Mouse (Mus musculus) embryonic stem cell, embryonic (primary cell): ENCODE data around the gene Tbc1d10b.

Source experiments
- CTCF ChIA-PET, 4 experiments: fragments of 300-600 bp in 2 of 4; fragments of 350-600 bp in 2 of 4; sonication (Branson Sonifier 250); formaldehyde crosslinking; loops; one replicate each; lab custom pipeline; 2022; ENCODE audit warnings: inconsistent platforms in 2 of 4; lab: Charles Lee
- POLR2A ChIA-PET, 4 experiments: fragments of 300-600 bp in 2 of 4; fragments of 350-600 bp in 2 of 4; sonication (Branson Sonifier 250); formaldehyde crosslinking; loops; one replicate each; lab custom pipeline; 2022; ENCODE audit warnings: antibody characterized with exemption in 4 of 4, inconsistent platforms in 1 of 4; lab: Charles Lee

Tbc1d10b gene

DNA sequence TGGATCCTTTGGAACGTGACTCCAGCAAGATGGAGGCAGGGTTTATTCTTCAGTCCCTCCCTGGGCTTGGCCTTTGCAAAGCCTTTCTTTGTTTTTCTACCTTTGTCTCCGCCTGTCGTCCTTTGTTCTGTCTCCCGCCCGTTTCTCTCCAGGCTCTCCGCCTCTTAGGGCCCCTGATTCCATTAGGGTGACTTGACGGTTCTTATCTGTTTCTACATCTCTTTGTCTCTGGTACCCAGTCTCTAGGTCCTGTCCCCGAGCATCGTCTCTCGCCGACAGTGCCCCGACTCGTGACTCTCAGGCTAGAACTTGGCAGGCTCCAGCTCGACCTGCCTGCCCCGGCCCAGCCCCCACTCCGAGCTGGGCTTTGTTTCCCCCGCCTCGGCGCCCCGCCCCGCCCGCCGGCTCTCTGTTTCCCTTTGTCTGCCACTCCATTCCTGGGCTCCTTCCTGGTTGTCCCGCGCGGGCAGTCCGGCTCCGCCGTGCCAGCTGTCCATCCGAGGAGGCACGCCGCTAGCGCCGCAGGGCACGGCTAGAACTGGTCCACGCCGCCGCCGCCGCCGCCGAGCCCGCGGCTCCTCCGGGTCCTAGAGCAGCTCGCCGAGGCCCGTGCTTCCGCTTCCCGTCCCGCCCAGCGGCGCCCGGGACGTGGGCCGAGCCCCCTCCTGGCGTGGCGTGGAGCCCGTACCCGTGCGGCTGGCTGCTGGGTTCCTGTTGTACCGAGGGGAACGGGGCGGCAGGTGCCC, 24.5 kb upstream of the Tbc1d10b start, which contains the start of the genes Zfp553 and Sept1:
TSS of gene Zfp553 (plus strand) at position 440 of the 746 bp plus-strand sequence.
TSS of gene Sept1 (minus strand) at position 509 of the 746 bp plus-strand sequence.
- CTCF ChIA-PET, result interaction anchor here in 3 of 4 experiments (0.6 to 1.5 kb wide), 9 partner anchors 10 to 453 kb away, joined by 3 to 5 read pairs (median 3); partner anchors contain the start of genes Dctpp1 (in 1 of the 3) and Zfp771 (in 1 of the 3)
- POLR2A ChIA-PET, result interaction anchor here (0.6 to 14.7 kb wide), 54 partner anchors 8 to 735 kb away, joined by 3 to 274 read pairs (median 5); partner anchors contain the start of genes Zfp771 (in 3 of the 4), Cd2bp2 (in 2 of the 4), Sephs2 (in 2 of the 4) and Dctpp1 (in 1 of the 4)

DNA sequence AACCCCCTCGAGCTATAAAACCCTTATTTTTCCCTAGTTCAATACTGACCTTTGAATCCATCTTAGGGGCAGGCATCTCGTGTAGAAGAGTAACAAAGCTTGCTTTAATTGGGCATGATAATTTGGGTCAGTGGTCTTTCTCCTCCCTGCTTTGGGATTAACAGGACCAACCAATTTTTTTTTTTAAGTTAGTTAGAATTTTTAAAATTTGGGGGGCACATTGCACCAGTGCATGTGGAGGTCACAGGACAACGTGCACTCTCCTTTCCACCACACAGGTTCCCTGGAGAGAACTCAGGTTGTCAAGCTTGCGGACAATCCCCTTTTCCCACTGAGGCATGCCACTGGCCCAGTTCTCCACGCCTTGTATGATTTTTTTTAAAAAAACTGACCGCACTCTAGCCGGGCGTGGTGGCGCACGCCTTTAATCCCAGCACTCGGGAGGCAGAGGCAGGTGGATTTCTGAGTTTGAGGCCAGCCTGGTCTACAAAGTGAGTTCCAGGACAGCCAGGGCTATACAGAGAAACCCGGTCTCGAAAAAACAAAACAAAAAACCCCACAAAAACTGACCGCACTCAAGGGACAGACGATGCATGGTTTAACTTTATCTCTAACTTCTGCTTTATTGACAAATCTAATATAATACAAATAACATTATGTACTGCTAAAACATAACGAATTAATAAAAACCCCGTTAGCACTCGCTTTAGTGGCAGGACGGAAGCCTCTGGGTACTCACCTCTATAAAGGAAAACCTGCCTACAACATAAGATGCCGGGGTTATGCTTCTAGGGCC, 23.8 kb upstream of the Tbc1d10b start:
- ChIA-PET POLR2A (interaction anchor here (0.6 to 14.7 kb wide), 55 partner anchors 8 to 1792 kb away, joined by 3 to 274 read pairs (median 5); partner anchors contain the start of genes Zfp771 (in 3 of the 4), Cd2bp2 (in 2 of the 4), Sephs2 (in 2 of the 4) and Dctpp1 (in 1 of the 4)), CTCF (interaction anchor here (0.6 to 1.5 kb wide), 9 partner anchors 11 to 452 kb away, joined by 3 to 5 read pairs (median 4); partner anchors contain the start of gene Dctpp1 (in 1 of the 4))

DNA sequence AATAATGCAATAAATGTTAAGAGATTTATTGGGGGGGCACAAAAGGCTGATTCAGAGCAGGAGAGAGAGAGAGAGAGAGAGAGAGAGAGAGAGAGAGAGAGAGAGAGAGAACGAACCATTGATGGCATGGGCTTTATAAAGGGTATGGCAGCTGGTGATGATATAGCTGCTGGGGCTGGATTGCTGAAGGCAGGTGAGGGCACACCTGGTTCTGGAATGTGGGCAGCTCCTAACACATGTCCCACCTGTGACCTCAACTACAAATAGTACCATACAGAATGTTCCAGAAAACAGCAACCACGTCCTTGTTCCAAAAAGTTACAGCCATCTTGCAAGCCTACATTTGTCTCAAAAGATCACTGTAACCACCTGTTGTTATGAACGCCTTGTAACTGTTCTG, 23.1 kb upstream of the Tbc1d10b start:
- POLR2A ChIA-PET, result interaction anchor here (0.6 to 14.7 kb wide), 27 partner anchors 7 to 1792 kb away, joined by 3 to 274 read pairs (median 8); partner anchors contain the start of genes Zfp771 (in 2 of the 4), Cd2bp2 (in 1 of the 4), Dctpp1 (in 1 of the 4) and Maz (in 1 of the 4)
- CTCF ChIA-PET, result interaction anchor here (0.6 to 2.9 kb wide), 8 partner anchors 14 to 145 kb away, joined by 3 to 17 read pairs (median 4); no protein-coding TSS in a partner anchor

DNA sequence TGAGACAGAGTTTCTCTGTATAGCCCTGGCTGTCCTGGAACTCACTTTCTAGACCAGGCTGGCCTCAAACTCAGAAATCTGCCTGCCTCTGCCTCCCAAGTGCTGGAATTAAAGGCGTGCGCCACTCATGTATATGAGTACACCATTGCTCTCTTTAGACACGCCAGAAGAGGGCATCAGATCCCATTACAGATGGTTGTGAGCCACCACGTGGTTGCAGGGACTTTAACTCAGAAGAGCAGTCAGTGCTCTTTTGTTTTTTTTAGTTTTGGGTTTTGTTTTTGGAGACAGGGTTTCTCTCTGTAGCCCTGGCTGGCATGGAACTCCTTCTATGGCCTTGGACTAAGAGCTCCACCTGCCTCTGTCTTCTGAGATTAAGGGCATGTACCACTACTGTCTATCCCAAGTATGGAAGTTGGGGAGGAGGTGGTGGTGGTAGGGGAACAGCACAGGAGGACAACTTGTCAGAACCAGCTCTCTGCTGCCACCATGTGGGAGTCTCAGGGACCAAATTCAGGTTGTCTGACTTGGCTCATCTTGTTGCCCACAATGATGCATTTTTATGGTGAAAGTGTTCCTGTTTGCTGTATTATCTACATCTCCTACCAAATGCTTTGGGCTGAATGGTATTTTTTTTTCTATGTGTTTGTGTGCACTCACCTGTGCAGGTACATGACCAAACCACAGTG, 20.5 kb upstream of the Tbc1d10b start:
- ChIA-PET POLR2A (interaction anchor here (0.6 to 14.7 kb wide), 27 partner anchors 7 to 45 kb away, joined by 3 to 274 read pairs (median 6); partner anchors contain the start of genes Zfp771 (in 3 of the 4), Cd2bp2 (in 1 of the 4), Dctpp1 (in 1 of the 4) and Sephs2 (in 1 of the 4)), CTCF (interaction anchor here (0.5 to 3.4 kb wide), 16 partner anchors 8 to 428 kb away, joined by 3 to 31 read pairs (median 4); partner anchors contain the start of gene Dctpp1 (in 1 of the 4))

DNA sequence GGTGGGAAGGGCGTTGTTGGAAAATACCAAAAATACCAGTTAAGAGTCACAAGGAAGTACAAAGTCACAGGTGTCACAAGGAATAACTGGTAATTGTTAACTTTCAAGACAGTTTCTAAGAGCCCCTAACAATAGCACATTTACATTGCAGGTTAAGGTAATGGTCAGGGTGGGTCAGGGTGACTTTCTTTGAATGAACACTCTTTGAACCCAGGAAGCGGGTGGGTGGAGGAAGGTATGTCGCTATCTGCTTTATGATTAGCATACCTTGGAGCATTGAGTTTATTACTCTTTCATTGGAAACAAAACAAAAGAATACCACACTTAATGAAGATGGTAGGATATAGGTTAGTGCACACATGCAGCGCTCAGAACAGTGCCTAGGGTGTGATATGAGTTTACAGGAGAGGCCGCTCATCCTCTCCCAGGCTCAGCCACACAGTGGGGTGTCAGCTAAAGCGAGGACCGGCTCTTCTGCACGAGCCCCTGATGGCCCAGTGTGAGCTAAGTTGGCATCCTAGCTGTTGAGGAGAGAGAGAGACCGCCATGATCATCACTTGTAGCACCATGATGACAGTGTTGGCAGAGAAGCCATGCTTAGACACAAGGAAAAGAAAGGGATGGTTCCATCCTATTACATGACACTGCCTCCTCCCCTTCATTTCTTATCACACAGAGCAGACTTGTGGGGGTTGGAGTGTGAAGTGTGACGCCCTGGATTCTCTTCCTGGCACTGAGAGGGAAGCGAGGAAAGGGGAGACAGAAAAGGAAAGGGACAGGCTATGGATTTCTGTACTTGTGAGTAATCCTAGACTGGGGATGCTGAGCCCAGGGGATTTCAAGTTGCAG, 17.1 kb upstream of the Tbc1d10b start:
- CTCF ChIA-PET, result interaction anchor here in 2 of 4 experiments (0.6 to 3.4 kb wide), 4 partner anchors 10 to 529 kb away, joined by 3 to 17 read pairs (median 4); no protein-coding TSS in a partner anchor
- POLR2A ChIA-PET, result interaction anchor here (0.9 to 14.7 kb wide), 29 partner anchors 4 to 426 kb away, joined by 3 to 274 read pairs (median 5); partner anchors contain the start of genes Zfp771 (in 3 of the 4), Sept1 (in 2 of the 4), Zfp553 (in 2 of the 4) and Cd2bp2 (in 1 of the 4)

DNA sequence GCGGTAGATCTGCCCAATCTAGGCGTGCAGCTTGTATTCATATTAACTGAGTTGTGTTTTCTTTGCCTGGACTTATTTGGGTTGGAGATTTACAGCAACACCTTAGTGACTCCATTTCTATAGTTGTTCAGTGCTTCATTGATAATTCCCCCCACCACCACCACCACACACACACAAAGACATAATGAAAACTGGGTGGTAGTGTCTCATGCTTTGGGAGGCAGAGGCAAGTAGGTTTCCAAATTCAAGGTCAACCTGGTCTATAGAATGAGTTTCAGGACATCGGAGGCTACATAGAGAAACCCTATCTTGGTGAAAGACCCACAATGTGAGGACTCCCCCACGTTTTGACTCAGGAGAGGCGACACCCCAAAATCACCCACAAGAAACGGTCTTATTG, 16.3 kb upstream of the Tbc1d10b start:
- ChIA-PET POLR2A (interaction anchor here (0.6 to 10.6 kb wide), 23 partner anchors 8 to 546 kb away, joined by 3 to 274 read pairs (median 6); partner anchors contain the start of genes Sept1 (in 3 of the 4), Zfp553 (in 3 of the 4), Zfp771 (in 2 of the 4) and Cd2bp2 (in 1 of the 4)), CTCF (interaction anchor here in 2 of 4 experiments (0.6 to 3.4 kb wide), 3 partner anchors 10 to 37 kb away, joined by 3 to 17 read pairs (median 3); no protein-coding TSS in a partner anchor)

DNA sequence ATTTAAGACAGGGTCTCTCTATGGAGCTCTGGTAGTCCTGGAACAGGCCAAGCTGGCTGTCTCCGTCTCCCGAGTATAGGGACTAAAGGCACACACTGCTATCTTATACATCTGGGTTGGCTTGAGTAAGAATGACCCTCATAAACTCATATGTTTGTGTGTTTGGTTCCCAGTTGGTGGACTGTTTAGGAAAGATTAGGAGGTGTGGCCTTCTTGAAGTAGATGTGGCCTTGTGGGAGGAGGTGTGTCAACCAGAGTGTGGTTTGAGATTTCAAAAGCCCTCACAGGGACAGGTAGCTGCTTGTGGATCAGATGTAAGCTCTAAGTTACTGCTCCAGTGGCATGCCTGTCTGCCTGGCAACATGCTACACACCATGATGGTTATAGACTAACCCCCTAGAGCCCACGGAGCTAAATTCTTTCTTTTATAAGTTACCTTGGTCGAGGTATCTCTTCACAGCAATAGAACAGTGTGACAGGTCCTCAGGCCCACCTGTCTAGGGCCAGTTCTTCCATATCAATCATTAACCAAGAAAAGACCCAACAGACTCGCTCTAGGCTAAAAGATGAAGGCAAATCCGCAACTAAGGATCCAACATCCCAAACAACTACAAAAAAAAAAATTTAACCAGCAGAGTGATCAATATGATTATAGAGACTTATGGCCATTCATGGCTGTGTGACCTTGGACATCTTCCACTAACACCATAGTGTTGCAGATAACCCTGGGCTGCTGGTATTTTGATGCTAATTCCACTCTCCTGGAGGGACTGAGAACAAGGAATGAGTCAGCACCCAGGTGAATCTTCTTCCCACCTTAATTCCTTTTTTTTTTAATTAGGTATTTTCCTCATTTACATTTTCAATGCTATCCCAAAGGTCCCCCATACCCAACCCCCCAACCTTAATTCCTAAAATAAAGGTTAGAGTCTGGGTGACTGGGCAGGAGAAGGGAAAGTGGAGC, 15.5 kb upstream of the Tbc1d10b start:
- POLR2A ChIA-PET, result interaction anchor here (0.6 to 10.6 kb wide), 33 partner anchors 9 to 545 kb away, joined by 3 to 274 read pairs (median 4); partner anchors contain the start of genes Sept1 (in 3 of the 4), Zfp553 (in 3 of the 4), Cd2bp2 (in 2 of the 4) and Zfp771 (in 2 of the 4)
- CTCF ChIA-PET, result interaction anchor here in 3 of 4 experiments (0.6 to 3.4 kb wide), 6 partner anchors 9 to 275 kb away, joined by 3 to 17 read pairs (median 5); no protein-coding TSS in a partner anchor

DNA sequence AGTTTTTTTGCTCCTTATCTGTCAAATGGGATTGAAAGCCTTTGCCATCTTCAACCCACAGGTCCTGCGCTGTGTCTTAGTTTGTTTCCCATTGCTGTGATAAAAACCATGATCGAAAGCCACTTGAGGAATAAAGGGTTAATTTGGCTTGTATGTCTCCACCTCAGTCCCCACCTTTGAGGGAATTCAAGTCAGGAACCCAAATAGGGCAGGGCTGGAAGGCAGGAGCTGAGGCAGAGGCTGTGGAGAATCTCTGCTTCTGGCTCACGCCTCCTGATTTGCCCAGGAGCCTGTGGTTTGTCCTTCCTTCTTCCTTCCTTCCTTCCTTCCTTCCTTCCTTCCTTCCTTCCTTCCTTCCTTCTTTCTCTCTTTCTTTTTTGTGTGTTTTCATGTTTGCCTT, 14.8 kb upstream of the Tbc1d10b start:
- ChIA-PET CTCF (interaction anchor here in 2 of 4 experiments (0.7 to 3.4 kb wide), 4 partner anchors 8 to 276 kb away, joined by 4 to 17 read pairs (median 8); no protein-coding TSS in a partner anchor), POLR2A (interaction anchor here (0.6 to 10.6 kb wide), 26 partner anchors 8 to 499 kb away, joined by 3 to 274 read pairs (median 6); partner anchors contain the start of genes Sept1 (in 3 of the 4), Zfp553 (in 3 of the 4), Cd2bp2 (in 2 of the 4) and Mvp (in 1 of the 4))

DNA sequence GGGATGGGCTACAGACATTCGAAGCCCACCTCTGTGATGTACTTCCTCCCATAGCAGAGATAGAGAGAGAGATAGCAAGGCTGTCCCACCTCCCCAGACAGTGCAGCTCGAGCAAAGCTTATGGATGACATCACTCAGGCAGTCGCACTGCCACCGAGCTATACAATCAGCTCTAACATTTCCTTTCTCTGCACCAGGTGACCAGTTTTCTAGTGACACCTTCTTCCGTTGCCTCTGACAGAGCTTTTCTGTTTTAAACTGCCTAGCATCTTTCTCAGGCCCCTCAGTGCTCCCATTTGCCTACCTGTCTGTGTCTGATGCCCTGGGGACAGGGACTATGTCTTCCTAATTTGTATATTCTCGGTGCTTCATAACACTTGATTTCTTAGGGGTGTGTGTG, 12.2 kb upstream of the Tbc1d10b start:
- ChIA-PET CTCF (interaction anchor here in 2 of 4 experiments (1.1 to 4.0 kb wide), 3 partner anchors 8 to 39 kb away, joined by 4 to 31 read pairs (median 4); no protein-coding TSS in a partner anchor), POLR2A (interaction anchor here (0.6 to 10.6 kb wide), 18 partner anchors 9 to 835 kb away, joined by 3 to 274 read pairs (median 4); partner anchors contain the start of genes Sept1 (in 2 of the 4), Zfp553 (in 2 of the 4), Cd2bp2 (in 1 of the 4) and Zfp771 (in 1 of the 4))

DNA sequence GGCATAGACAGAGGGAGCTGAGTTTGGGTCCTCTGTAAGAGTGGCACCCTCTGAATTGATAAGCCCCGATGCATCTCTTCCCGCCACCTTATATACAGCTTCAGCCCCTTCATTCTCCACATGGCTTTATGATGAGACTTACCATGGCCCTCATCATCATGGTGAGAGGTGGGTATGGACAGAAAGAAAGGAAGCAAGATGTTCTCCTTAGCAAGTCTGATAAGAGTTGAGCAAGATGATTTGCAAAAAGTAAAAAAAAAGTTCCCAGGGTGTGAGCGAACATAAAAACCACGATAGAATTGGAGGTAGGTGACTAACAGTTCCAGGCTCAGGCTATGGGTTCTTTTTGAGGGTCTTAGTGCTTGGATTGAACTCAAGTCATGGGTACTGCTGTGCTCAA, 10.4 kb upstream of the Tbc1d10b start:
- CTCF ChIA-PET, result interaction anchor here in 3 of 4 experiments (0.6 to 4.0 kb wide), 10 partner anchors 10 to 42 kb away, joined by 3 to 31 read pairs (median 4); partner anchors contain the start of genes Zfp771 (in 2 of the 3) and Dctpp1 (in 1 of the 3)
- POLR2A ChIA-PET, result interaction anchor here (0.6 to 10.6 kb wide), 29 partner anchors 8 to 1052 kb away, joined by 3 to 274 read pairs (median 4); partner anchors contain the start of genes Sept1 (in 3 of the 4), Zfp553 (in 3 of the 4), Cd2bp2 (in 1 of the 4) and Tbc1d10b (in 1 of the 4)

DNA sequence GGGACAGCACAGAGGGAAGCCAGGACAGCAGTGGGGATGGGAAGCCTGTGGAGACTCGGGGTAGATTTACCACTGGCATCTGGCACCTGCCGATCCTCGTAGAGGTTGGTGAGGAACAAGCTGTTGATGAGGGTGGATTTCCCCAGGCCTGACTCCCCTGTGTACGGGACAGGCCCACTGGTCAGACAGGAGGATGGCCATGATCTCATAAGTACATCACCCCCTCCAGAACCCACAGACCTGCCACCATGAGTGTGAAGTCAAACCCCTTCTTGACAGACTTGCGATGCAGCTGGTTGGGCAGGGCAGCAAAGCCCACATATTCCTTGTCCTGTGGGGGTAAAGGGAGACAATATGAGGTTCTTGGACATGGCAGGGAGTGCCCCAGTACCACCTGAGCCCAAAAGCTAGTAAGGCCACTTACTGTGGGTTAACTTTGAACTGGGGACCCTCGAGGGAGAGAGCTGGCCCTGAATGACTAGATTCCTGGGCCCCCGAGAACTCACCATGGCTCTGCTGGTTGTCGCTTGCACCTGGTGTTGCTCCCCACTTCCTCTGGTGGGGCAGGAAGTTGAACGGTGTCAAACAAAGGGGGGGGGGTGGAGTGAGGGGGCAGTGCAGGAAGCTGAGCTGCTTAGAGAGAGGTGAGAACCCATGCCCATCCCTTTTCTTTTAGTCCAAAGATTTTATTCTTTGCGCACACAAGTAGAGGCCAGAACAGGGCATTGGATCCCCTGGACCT, 9.8 kb upstream of the Tbc1d10b start:
- POLR2A ChIA-PET, result interaction anchor here (0.5 to 10.6 kb wide), 54 partner anchors 8 to 1052 kb away, joined by 3 to 274 read pairs (median 4); partner anchors contain the start of genes Sept1 (in 4 of the 4), Zfp553 (in 4 of the 4), Pagr1a (in 2 of the 4) and Pagr1b (in 2 of the 4)

DNA sequence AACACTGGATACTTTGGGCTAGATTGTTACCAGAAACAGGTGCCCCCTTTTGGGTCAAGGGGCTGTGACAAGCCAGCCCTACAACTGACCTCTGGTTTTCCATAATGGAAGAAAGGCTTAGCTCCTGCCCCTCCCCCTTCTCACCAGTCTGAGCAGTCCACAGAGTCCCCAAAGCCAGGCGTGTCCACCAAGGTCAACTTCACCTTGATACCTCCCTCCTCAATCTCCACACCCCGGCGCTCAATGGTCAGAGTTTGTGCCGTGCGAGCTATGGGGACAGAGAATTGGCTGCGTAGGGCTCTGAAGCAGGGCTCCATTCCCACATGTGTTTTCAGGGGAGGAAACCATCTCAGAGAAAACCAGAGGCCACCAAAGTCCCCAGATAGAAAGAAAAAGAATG, 9.2 kb upstream of the Tbc1d10b start:
- CTCF ChIA-PET, result interaction anchor here in 3 of 4 experiments (0.5 to 4.0 kb wide), 7 partner anchors 10 to 146 kb away, joined by 3 to 31 read pairs (median 4); no protein-coding TSS in a partner anchor
- POLR2A ChIA-PET, result interaction anchor here (0.5 to 10.6 kb wide), 45 partner anchors 7 to 436 kb away, joined by 3 to 274 read pairs (median 5); partner anchors contain the start of genes Sept1 (in 4 of the 4), Zfp553 (in 4 of the 4), Pagr1a (in 2 of the 4) and Pagr1b (in 2 of the 4)

More for the DNA sequence above, 9.8 kb upstream of the Tbc1d10b start:
- CTCF ChIA-PET, result interaction anchor here (0.5 to 4.0 kb wide), 12 partner anchors 11 to 146 kb away, joined by 3 to 31 read pairs (median 4); partner anchors contain the start of genes Zfp771 (in 2 of the 4) and Dctpp1 (in 1 of the 4)
